Mouse (Mus musculus): ENCODE data around the gene Stk25. TPM values are rescaled to one million over a fixed set of nuclear protein-coding genes. Genes with fewer than 3 reads are reported as not detected.

Gene Stk25
- polyA plus RNA-seq, 1 experiment from 2014 or later: 310 TPM

DNA sequence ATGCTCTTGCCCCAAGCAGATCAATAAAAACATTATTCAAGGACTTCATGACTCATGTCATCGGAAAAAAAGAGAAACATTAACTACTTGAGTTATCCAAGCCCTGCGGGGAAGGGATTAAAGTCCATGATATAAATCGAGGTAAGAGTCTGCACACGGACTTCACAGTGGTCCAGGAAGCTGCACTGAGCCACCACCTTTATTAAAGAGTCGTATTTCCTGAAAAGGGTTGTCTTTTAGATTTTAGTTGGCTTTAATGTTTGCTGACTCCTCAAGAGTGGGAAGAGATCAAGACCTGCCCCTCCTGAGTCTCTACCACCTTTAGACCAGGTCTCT is 1.5 kb downstream of the Stk25 start:
- Histone ChIP-seq H3K27ac (replicated peaks) (no peak overlapping the region), H3K4me3 (no peak overlapping the region), H3K9ac (no peak overlapping the region), H3K36me3 (no peaks in the 10 kb centered on the region), H3K4me1 (replicated peaks) (no peaks in the 10 kb centered on the region), H3K9me3 (0 out of 2 replicates have a peak, but pooled peaks cover 5% of the 10 kb centered on the region), H3K4me2 (no peak overlapping the region), H3K27me3 (no peaks in the 10 kb centered on the region)
- no peak for ATAC-seq (ENCODE audit: low read depth)
- WGBS: 84% methylated on average over 5 of the region's 5 CpGs

DNA sequence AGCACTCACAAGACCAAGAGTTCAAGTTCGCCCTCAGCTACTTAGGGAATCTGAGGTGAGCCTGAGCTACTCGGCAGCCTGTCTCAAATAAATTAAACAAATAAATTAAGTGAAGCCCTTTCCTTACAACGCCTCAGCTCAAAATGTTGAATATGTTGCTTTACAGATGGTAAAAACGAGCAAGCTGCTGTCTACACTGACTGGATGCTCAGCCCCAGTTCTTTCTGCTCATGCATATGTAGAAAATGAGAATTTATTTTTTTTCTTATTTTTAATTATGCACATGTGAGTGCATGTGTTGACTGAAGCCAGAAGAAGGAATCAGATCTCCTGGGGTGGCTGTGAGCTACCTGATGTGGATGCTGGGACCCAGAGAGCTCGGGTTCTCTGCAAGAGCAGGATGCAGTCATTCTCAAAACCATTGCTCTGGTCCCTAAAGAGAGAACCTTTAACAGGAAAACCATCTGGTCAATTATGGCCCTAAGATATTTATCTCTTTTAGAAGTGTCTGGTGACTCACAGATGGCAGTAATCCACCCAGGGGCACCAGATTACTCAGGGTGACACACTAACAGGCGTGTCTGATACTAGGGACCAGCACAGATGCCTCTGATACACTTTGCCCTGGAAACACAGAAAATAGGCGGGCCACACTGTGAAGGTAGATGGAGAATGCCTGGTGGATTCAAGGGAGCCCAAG is 2.0 kb downstream of the Stk25 start:
- Histone ChIP-seq H3K4me1 (replicated peaks) (no peaks in the 10 kb centered on the region), H3K4me2 (no peak overlapping the region), H3K27me3 (no peaks in the 10 kb centered on the region), H3K27ac (replicated peaks) (no peak overlapping the region), H3K9me3 (peaks cover 5% of the 10 kb centered on the region; the same call in 1 of the 2 replicates), H3K9ac (no peak overlapping the region), H3K4me3 (no peak overlapping the region), H3K36me3 (no peaks in the 10 kb centered on the region)
- no peak for ATAC-seq (ENCODE audit: low read depth)
- 68% methylated on average over 7 of the region's 7 CpGs for WGBS

DNA sequence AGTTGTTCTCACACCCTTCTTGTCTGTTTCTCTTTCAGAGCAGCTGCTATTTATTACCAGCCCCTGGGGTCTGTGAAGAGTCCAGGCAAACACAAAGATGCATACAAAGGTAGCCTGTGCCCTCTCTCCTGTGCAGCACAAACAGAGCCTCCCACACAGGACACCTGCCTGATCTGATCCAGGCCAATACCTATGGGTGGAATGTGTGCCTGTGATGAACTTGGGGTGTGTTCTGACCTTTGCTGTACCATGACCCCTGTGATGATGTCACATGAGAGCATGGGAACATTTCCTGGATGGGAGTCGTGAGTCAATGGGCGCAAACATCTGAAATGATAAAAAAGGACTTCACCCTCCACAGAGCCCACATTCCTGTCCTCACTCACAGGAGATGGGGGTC is 3.7 kb downstream of the Stk25 start:
- Histone ChIP-seq H3K9ac (no peak overlapping the region), H3K27ac (replicated peaks) (no peak overlapping the region), H3K27me3 (no peaks in the 10 kb centered on the region), H3K9me3 (no peaks in the 10 kb centered on the region; the same call in 1 of the 2 replicates), H3K36me3 (no peaks in the 10 kb centered on the region), H3K4me2 (no peak overlapping the region), H3K4me3 (no peak overlapping the region), H3K4me1 (replicated peaks) (no peaks in the 10 kb centered on the region)
- WGBS: 78% methylated on average over 2 of the region's 2 CpGs
- no peak for ATAC-seq (ENCODE audit: low read depth)

DNA sequence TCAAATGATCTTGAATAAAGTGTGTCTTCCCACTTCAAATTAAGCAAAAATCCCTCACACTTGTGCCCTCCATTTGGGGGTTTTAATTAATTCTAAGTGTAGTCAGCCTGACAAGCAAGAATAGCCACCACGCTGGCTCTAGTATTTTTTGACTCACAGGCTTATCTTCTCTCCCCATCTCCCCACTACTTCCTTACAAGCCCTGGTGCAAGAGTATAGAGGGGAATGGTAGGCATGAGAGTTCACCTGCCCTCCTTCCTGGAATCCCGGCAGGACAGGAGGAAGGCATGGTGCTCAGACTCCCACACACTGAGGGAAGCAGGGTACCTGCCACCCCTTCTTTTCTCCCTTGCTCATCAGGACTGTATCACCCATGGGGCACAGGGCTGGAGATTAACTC is 4.2 kb downstream of the Stk25 start:
- Histone ChIP-seq H3K36me3 (no peaks in the 10 kb centered on the region), H3K27ac (replicated peaks) (no peak overlapping the region), H3K4me3 (no peak overlapping the region), H3K9me3 (no peaks in the 10 kb centered on the region; the same call in 1 of the 2 replicates), H3K27me3 (no peaks in the 10 kb centered on the region), H3K9ac (no peak overlapping the region), H3K4me1 (replicated peaks) (no peaks in the 10 kb centered on the region), H3K4me2 (no peak overlapping the region)
- 60% methylated on average over 2 of the region's 2 CpGs for WGBS
- no peak for ATAC-seq (ENCODE audit: low read depth)

DNA sequence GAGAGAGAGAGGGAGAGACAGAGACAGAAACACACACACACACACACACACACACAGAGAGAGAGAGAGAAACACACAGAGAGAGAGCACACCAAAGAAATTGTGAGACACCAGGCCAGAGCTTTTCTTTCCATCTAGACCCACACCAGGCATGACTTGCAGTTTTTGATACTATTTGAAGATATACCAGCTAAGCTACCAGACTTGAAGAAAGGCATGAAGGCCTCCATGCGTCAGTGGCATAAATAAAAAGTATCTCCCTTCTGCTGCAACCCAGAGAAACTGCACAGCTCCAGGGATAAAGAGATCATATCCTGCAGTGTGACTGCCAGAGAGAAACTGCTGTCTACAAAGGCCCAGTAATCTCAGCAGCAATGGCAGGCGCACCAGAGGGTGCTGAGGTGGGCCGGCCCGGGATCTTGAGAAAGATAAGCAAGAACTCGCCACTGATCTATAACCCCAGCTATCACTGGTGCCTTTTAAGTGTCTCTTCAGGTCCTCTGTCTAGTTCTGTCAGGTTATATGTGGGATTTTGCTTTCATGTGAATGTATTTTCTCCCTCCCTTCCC is 8.8 kb downstream of the Stk25 start:
- no peaks in the 10 kb centered on the region; the same call in 1 of the 2 replicates for H3K9me3 ChIP-seq
- no peak overlapping the region for H3K27ac ChIP-seq (replicated peaks)
- H3K36me3 ChIP-seq: no peaks in the 10 kb centered on the region
- no peak overlapping the region for H3K9ac ChIP-seq
- no peaks in the 10 kb centered on the region for H3K4me1 ChIP-seq (replicated peaks)
- ATAC-seq (ENCODE audit: low read depth): no peak
- no peaks in the 10 kb centered on the region for H3K27me3 ChIP-seq
- no peak overlapping the region for H3K4me2 ChIP-seq
- WGBS: 85% methylated on average over 5 of the region's 5 CpGs
- no peak overlapping the region for H3K4me3 ChIP-seq

DNA sequence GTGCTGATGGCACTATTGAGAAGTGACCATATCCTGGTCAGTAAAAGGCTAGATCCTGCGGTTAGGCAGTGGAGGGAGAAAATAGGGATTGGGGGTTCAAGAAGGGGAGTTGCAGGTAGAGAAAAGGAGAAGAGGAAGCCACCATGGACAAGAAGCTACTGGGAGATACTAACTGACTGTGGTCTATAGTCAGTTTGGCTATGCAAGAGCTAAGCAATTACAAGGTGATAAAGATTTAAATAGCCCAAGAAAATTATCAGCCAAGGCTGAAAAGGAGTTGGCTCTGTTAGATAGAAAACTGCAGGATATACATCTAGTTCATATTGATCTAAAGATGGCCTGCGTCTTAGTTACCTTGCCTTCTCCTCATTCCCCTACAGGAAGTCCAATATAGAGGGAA is 15.8 kb downstream of the Stk25 start:
- Histone ChIP-seq H3K4me2 (no peak overlapping the region), H3K4me1 (replicated peaks) (no peaks in the 10 kb centered on the region), H3K27me3 (no peaks in the 10 kb centered on the region), H3K4me3 (no peak overlapping the region), H3K36me3 (no peaks in the 10 kb centered on the region), H3K9me3 (no peaks in the 10 kb centered on the region), H3K9ac (no peak overlapping the region), H3K27ac (replicated peaks) (no peak overlapping the region)
- ATAC-seq (ENCODE audit: low read depth): no peak
- WGBS: 93% methylated on average over 2 of the region's 2 CpGs

DNA sequence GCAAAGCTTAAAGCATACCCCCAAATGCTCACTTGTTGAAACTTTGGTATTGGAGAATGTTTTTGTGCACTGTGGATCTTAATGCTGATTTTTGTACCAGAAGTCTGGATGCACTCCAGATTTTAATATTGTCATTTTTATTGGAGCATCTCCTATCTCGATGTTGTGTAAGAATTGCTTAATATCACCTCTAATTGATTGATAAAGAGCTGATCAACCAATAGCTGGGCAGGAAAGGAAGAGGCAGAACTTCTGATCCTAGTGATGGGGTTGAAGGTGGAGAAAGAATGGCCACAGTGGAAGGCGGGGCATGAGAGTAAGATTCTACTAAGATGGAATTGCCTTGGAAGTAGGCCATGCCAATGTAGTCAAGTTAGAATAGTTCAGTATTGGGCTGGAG is 16.5 kb downstream of the Stk25 start:
- H3K27me3 ChIP-seq: no peaks in the 10 kb centered on the region
- 84% methylated on average over 2 of the region's 2 CpGs for WGBS
- no peak overlapping the region for H3K9ac ChIP-seq
- H3K4me3 ChIP-seq: no peak overlapping the region
- H3K36me3 ChIP-seq: no peaks in the 10 kb centered on the region
- no peak overlapping the region for H3K4me2 ChIP-seq
- no peaks in the 10 kb centered on the region for H3K9me3 ChIP-seq
- ATAC-seq (ENCODE audit: low read depth): no peak
- no peaks in the 10 kb centered on the region for H3K4me1 ChIP-seq (replicated peaks)
- H3K27ac ChIP-seq (replicated peaks): no peak overlapping the region

DNA sequence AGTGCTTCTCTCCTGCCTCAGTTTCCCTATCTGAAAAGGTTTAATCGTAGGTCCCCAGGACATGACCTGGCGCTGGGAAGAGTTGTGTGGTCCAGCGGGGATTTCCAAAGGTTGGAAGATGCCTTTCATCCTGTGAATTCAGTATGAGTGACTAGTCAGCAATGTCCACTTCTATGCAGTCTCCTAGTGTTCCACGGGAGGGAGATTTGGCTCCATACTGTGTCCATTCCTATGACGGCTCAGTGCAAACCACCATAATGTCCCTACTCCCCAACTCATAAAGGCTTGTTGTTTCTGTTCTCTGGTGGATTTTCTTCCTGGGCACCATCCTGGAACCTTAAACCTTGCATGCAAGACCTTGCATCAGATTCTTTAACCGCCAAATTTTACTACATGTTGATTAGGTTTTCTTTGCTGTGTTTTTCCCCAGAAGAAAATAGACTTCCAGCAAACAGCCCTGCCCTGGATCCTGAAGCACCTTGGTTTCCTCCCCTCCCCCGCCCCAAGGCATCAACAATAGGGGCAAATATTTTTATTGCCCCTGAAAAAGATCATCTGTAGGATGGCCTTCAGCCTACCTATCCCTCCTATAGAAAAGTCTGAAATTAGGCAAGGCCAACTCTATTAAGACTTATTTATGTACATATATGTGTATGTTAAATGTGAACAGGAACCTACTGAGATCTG is 22.1 kb downstream of the Stk25 start:
- Histone ChIP-seq H3K36me3 (0 out of 2 replicates have a peak, but pooled peaks cover 11% of the 10 kb centered on the region), H3K27ac (replicated peaks) (peak overlapping the region; percentile 90), H3K27me3 (no peaks in the 10 kb centered on the region), H3K4me2 (peak overlapping the region; percentile 82), H3K9me3 (no peaks in the 10 kb centered on the region), H3K9ac (peak overlapping the region; percentile 75), H3K4me1 (replicated peaks) (peaks cover 30% of the 10 kb centered on the region), H3K4me3 (peak overlapping the region; percentile 97)
- ATAC-seq (ENCODE audit: low read depth): peak; percentile 38
- WGBS: 38% methylated on average over 7 of the region's 7 CpGs

DNA sequence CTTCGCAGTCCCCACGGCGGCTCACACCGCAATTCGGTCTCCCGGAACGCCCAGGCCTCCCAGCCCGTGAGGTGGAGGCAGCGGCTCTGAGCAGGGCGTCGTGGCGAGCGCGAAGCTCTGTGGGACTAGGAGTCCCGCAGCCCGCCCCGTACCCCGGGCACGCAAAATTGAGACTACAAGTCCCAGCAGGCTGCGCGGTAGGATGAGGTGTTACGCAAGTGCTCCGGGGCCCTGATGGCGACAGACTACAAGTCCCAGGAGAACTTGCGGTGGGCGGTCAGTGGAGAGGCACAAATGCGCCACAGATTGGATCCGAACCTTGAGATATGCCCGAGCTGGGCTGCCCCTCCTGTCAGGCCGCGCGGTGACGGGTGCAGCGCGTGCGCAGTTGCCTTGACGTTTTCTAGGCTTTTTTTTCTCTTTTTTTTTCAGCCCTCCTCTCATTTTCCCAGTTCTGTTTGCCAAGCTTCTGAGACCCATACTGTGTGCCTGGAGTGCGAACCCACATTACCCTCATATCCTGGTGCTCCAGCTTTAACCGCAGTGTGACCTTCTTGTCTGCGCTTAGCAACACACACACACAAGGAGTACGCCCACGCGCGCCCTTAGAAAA is 22.8 kb downstream of the Stk25 start:
- peak overlapping the region; percentile 96 for H3K9ac ChIP-seq
- H3K4me3 ChIP-seq: peak overlapping the region; percentile 97
- 1% methylated on average over 44 of the region's 44 CpGs for WGBS
- H3K4me1 ChIP-seq (replicated peaks): peaks cover 30% of the 10 kb centered on the region
- peak overlapping the region; percentile 90 for H3K4me2 ChIP-seq
- no peaks in the 10 kb centered on the region for H3K27me3 ChIP-seq
- H3K9me3 ChIP-seq: no peaks in the 10 kb centered on the region
- peak; percentile 99 for ATAC-seq (ENCODE audit: low read depth)
- 0 out of 2 replicates have a peak, but pooled peaks cover 17% of the 10 kb centered on the region for H3K36me3 ChIP-seq
- H3K27ac ChIP-seq (replicated peaks): peak overlapping the region; percentile 93

DNA sequence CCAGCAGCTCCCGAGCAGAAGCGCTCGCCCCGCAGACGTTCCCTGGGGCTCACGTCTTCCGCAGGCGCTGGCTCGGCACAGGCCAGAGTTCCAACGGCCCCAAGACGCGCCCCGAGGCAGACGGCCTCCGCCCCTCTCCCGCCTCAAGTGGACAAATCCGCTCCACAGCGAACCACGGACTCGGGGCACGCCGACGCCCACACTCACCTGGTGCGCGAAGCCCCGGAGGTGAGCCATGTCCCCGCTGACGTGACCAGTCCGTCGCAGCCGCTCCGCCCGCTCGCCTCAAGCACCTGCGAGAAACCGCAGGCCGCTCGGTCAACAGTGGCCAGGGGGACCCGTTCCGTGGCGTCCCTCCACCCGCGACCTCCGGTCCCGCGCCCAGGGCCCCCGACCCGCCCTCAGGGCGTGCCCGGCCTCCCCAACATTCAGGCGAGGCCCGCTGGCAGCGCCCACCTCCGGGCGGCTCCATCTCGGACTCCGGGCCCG is 23.3 kb downstream of the Stk25 start:
- Histone ChIP-seq H3K4me1 (replicated peaks) (peaks cover 30% of the 10 kb centered on the region), H3K36me3 (peaks cover 22% of the 10 kb centered on the region; the same call in 1 of the 2 replicates), H3K4me2 (peak overlapping the region; percentile 90), H3K27ac (replicated peaks) (peak overlapping the region; percentile 93), H3K9me3 (no peaks in the 10 kb centered on the region), H3K9ac (peak overlapping the region; percentile 96), H3K27me3 (no peaks in the 10 kb centered on the region), H3K4me3 (peak overlapping the region; percentile 97)
- ATAC-seq (ENCODE audit: low read depth): no peak; the same call in none of the 2 replicates
- under 1% methylated on average over 51 of the region's 58 CpGs for WGBS

DNA sequence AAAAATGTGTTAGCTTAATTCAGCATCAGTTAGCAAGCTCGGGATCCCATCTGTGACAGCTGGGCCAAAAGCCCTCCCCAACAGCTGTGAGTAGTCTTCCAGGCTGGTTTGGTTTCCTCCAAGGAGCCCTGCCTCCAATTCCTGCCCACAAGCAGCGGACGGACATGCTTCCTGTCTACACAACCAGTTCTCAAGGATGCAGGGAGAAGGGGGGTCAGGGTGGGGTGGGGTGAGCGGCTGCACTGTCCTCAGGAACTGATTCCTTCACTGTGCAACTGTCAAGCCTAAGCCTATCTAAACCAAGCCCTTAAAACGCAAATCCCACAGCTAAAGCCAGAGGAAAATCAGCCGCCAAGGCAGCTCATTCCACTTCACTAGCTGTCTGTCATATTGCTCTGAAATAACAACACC is 24.0 kb downstream of the Stk25 start:
- Histone ChIP-seq H3K9me3 (no peaks in the 10 kb centered on the region), H3K27ac (replicated peaks) (peak overlapping the region; percentile 93), H3K36me3 (peaks cover 22% of the 10 kb centered on the region; the same call in 1 of the 2 replicates), H3K27me3 (no peaks in the 10 kb centered on the region), H3K4me3 (peak overlapping the region; percentile 97), H3K4me2 (peak overlapping the region; percentile 90), H3K4me1 (replicated peaks) (peaks cover 30% of the 10 kb centered on the region), H3K9ac (peak overlapping the region; percentile 96)
- WGBS: 10% methylated on average over 6 of the region's 6 CpGs
- no peak for ATAC-seq (ENCODE audit: low read depth)

DNA sequence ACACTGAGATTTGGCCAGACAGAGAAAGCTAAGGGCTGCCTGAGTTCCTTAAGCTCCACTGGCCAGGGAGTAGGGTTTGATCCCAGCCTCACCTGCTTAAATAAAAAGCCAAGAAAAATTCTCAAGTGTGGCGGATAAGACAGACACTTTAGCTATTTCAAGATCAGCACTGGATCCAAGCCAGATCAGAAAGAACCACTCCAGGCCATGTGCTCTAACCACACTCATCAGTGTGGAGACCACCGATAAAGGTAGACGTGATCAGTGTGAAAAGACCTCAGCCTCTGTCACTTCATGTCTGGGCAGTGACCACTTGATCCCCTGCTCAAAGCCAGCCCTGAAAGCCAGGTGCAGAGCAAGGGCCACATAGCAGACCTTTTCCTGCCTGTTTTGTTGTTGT is 25.7 kb downstream of the Stk25 start:
- no peak overlapping the region for H3K4me3 ChIP-seq
- H3K4me2 ChIP-seq: no peak overlapping the region
- H3K36me3 ChIP-seq: peaks cover 39% of the 10 kb centered on the region
- peaks cover 30% of the 10 kb centered on the region for H3K4me1 ChIP-seq (replicated peaks)
- ATAC-seq (ENCODE audit: low read depth): no peak
- WGBS: 94% methylated on average over 3 of the region's 3 CpGs
- H3K27ac ChIP-seq (replicated peaks): no peak overlapping the region
- H3K27me3 ChIP-seq: no peaks in the 10 kb centered on the region
- no peak overlapping the region for H3K9ac ChIP-seq
- H3K9me3 ChIP-seq: no peaks in the 10 kb centered on the region
